ENCODE assay signal across 9 mouse cellular contexts in genomic region chr3:56007991-56008390, GRCm38 (mm10).
DNase-seq lines count a peak whose midpoint lies in the region; ATAC-seq and TF ChIP-seq lines count a peak whose summit lies in the region.
"Had no signal": no experiment of that assay in that cellular context is flagged by ENCODE, and none has a peak within 500 bp of the region (broad histone marks: within the 10 kb centered on the region; RNA-seq: fewer than 3 reads in every experiment).

No protein-coding gene starts in this region.

- H3K9ac ChIP-seq in kidney, embryonic 16.5 days (replicated peaks; ENCODE audit: low read length) = no peak overlapping the region
- H3K9ac ChIP-seq in midbrain, embryonic 11.5 days (ENCODE audit: low read length) = no peak overlapping the region
- H3K9ac ChIP-seq: embryonic facial prominence, embryonic 15.5 days had no signal

- no peaks in the 10 kb centered on the region for H3K27me3 ChIP-seq in kidney, embryonic 16.5 days (ENCODE audit: insufficient read depth, low read length)
- H3K27me3 ChIP-seq in E14TG2a.4 (ENCODE audit: insufficient read depth, low read length) = no peaks in the 10 kb centered on the region
- H3K27me3 ChIP-seq in midbrain, embryonic 11.5 days (ENCODE audit: control insufficient read depth, insufficient read depth, low read length) = no peaks in the 10 kb centered on the region
- H3K27me3 ChIP-seq: embryonic facial prominence, embryonic 15.5 days had no signal

- TF ChIP-seq CTCF in E14TG2a.4 (conservative IDR thresholded peaks at IDR 0.05; ENCODE audit: low read length) = peak; percentile 60
- 0 out of 2 replicates have a peak, but pooled peaks have one; percentile 15 for TF ChIP-seq CTCF in bone marrow, adult 2 months (IDR thresholded peaks at IDR 0.05; ENCODE audit: control insufficient read depth, insufficient read depth, low read length)

- no peaks in the 10 kb centered on the region for H3K9me3 ChIP-seq in kidney, embryonic 16.5 days (ENCODE audit: low read length)
- H3K9me3 ChIP-seq in E14TG2a.4 (ENCODE audit: low read length) = peaks cover 4% of the 10 kb centered on the region; the same call in 1 of the 2 replicates
- H3K9me3 ChIP-seq in midbrain, embryonic 11.5 days (ENCODE audit: control insufficient read depth, low read length) = no peaks in the 10 kb centered on the region
- H3K9me3 ChIP-seq: embryonic facial prominence, embryonic 15.5 days had no signal

- peak; percentile 29 for DNase-seq in kidney, adult 11 months
- DNase-seq in fibroblast of lung, adult 2 months (ENCODE audit: low read depth) = peak; percentile 17
- DNase-seq in kidney, postnatal 14 days = peak; percentile 57
- peak; percentile 93 for DNase-seq in midbrain, embryonic 11.5 days (ENCODE audit: low spot score, missing footprints)

- H3K27ac ChIP-seq in kidney, embryonic 16.5 days (ENCODE audit: low read length) = no peak overlapping the region
- H3K27ac ChIP-seq in bone marrow, adult 2 months (ENCODE audit: control insufficient read depth, insufficient read depth, low read depth, low read length, poor library complexity) = no peak overlapping the region
- no peak overlapping the region for H3K27ac ChIP-seq in midbrain, embryonic 11.5 days (ENCODE audit: low read depth, low read length)
- H3K27ac ChIP-seq: embryonic facial prominence, embryonic 15.5 days had no signal

- H3K4me3 ChIP-seq in kidney, embryonic 16.5 days (ENCODE audit: low read length) = no peak overlapping the region
- no peak overlapping the region for H3K4me3 ChIP-seq in E14TG2a.4 (replicated peaks; ENCODE audit: low read length)
- no peak overlapping the region for H3K4me3 ChIP-seq in bone marrow, adult 2 months (replicated peaks; ENCODE audit: control insufficient read depth, low read depth, low read length)
- H3K4me3 ChIP-seq in midbrain, embryonic 11.5 days (ENCODE audit: low read depth, low read length) = no peak overlapping the region
- H3K4me3 ChIP-seq: embryonic facial prominence, embryonic 15.5 days had no signal

- no peak for TF ChIP-seq POLR2A in bone marrow, adult 2 months (IDR thresholded peaks at IDR 0.05; ENCODE audit: borderline replicate concordance, control insufficient read depth, low read depth, low read length)

- H3K36me3 ChIP-seq in kidney, embryonic 16.5 days (ENCODE audit: insufficient read depth, low read length) = 0 out of 2 replicates have a peak, but pooled peaks cover 5% of the 10 kb centered on the region
- H3K36me3 ChIP-seq in E14TG2a.4 (ENCODE audit: insufficient read depth, low read length) = peaks cover 4% of the 10 kb centered on the region; the same call in 1 of the 2 replicates
- no peaks in the 10 kb centered on the region for H3K36me3 ChIP-seq in midbrain, embryonic 11.5 days (ENCODE audit: control insufficient read depth, insufficient read depth, low read length)

- no peaks in the 10 kb centered on the region for H3K4me1 ChIP-seq in kidney, embryonic 16.5 days (ENCODE audit: insufficient read depth, low read length)
- H3K4me1 ChIP-seq in E14TG2a.4 (replicated peaks; ENCODE audit: low read depth, low read length) = no peaks in the 10 kb centered on the region
- no peaks in the 10 kb centered on the region for H3K4me1 ChIP-seq in bone marrow, adult 2 months (ENCODE audit: control insufficient read depth, insufficient read depth, low read length)
- H3K4me1 ChIP-seq in midbrain, embryonic 11.5 days (ENCODE audit: control insufficient read depth, insufficient read depth, low read length) = no peaks in the 10 kb centered on the region
- H3K4me1 ChIP-seq: embryonic facial prominence, embryonic 15.5 days had no signal

- H3K4me2 ChIP-seq in kidney, embryonic 16.5 days (replicated peaks; ENCODE audit: low read depth, low read length) = no peak overlapping the region
- H3K4me2 ChIP-seq in midbrain, embryonic 11.5 days = no peak overlapping the region
- H3K4me2 ChIP-seq: embryonic facial prominence, embryonic 15.5 days had no signal

- no peak for ATAC-seq in kidney, embryonic 16.5 days (ENCODE audit: low FRiP score, low TSS enrichment)
- 0 out of 2 replicates have a peak, but pooled peaks have one; percentile 42 for ATAC-seq in midbrain, embryonic 11.5 days (ENCODE audit: low FRiP score)
- no peak for ATAC-seq in erythroblast, adult 5-6 weeks (replicated peaks; ENCODE audit: low FRiP score, poor library complexity, severe bottlenecking)

- 12% methylated on average over 2 of the region's 2 CpGs for WGBS in kidney, embryonic 16.5 days
- WGBS in bone marrow, adult 2 months = 26% methylated on average over 2 of the region's 2 CpGs
- WGBS in midbrain, embryonic 11.5 days = 27% methylated on average over 2 of the region's 2 CpGs

Comparison
In these comparisons a context has a peak if more than half of its experiments do, and no peak if none do; other contexts are left out.
1. DNase-seq: peak in every context shown above with its lines; median percentile 93 in midbrain, embryonic 11.5 days; 57 in kidney, postnatal 14 days; 29 in kidney, adult 11 months; 17 in fibroblast of lung, adult 2 months.